Mouse (Mus musculus): ENCODE measurements around the gene Rtbdn.

- TF ChIP-seq CTCF (IDR thresholded peaks at IDR 0.05; ENCODE audit: extremely low read depth, insufficient read depth, insufficient read length, insufficient replicate concordance) (no peak), POLR2A (IDR thresholded peaks at IDR 0.05; ENCODE audit: low read depth, low read length) (no peak)
Measured at GRCm38 (mm10) chr8:84907493-84907892, 39.3 kb upstream of the Rtbdn start.

All from spleen, adult 2 months (tissue).